Mouse (Mus musculus) forebrain, embryonic 12.5 days (tissue): ENCODE data around the gene Myrf. TPM values are rescaled to one million over a fixed set of nuclear protein-coding genes. Genes with fewer than 3 reads are reported as not detected.

Experiments used
- ATAC-seq: fragments of 200-750 bp; cut with Nextera tagmentation; 2 replicates; pipeline ENCODE4 v1.8.0; 2017; ENCODE audit warnings: moderate TSS enrichment; ENCODE audit not compliant: low FRiP score
- H3K27ac ChIP-seq: fragments of 300-500 bp; sonication (generic); 2 replicates; pipeline ENCODE4 v1.5.1; 2016; ENCODE audit warnings: mild to moderate bottlenecking
- H3K27me3 ChIP-seq: fragments of 300-500 bp; sonication (generic); 2 replicates; pipeline ENCODE4 v1.6.1; 2016; ENCODE audit warnings: mild to moderate bottlenecking
- H3K36me3 ChIP-seq: fragments of 300-500 bp; sonication (generic); replicated peaks from 2 replicates; pipeline ENCODE4 v1.6.1; 2016; ENCODE audit warnings: mild to moderate bottlenecking
- H3K4me1 ChIP-seq: fragments of 300-500 bp; sonication (generic); 2 replicates; pipeline ENCODE4 v1.6.1; 2016
- H3K4me2 ChIP-seq: fragments of 300-500 bp; sonication (generic); 2 replicates; pipeline ENCODE4 v1.6.1; 2016; ENCODE audit warnings: mild to moderate bottlenecking, moderate library complexity
- H3K4me3 ChIP-seq: fragments of 300-500 bp; sonication (generic); replicated peaks from 2 replicates; pipeline ENCODE4 v1.5.1; 2016; ENCODE audit warnings: mild to moderate bottlenecking
- H3K9ac ChIP-seq: fragments of 300-500 bp; sonication (generic); 2 replicates; pipeline ENCODE4 v1.6.1; 2016; ENCODE audit warnings: mild to moderate bottlenecking
- H3K9me3 ChIP-seq: fragments of 300-500 bp; sonication (generic); 2 replicates; pipeline ENCODE4 v1.6.1; 2016
- WGBS: fragments of 180-500 bp; shearing (Covaris S2); methylation state at CpG from one replicate; pipeline ENCODE4 v1.1.7; 2016; 5-methylcytosine and 5-hydroxymethylcytosine counted together
- polyA plus RNA-seq: library from polyadenylated mRNA; unstranded; fragments of >200 nt; fragmentation: Nextera tagmentation; extraction: Ambion mirVana; gene quantifications from 2 replicates; pipeline ENCODE4 v1.2.1, GENCODE M21; 2016

The Myrf gene
- polyA plus RNA-seq, 1 experiment from 2014 or later, result 0.72 TPM

DNA sequence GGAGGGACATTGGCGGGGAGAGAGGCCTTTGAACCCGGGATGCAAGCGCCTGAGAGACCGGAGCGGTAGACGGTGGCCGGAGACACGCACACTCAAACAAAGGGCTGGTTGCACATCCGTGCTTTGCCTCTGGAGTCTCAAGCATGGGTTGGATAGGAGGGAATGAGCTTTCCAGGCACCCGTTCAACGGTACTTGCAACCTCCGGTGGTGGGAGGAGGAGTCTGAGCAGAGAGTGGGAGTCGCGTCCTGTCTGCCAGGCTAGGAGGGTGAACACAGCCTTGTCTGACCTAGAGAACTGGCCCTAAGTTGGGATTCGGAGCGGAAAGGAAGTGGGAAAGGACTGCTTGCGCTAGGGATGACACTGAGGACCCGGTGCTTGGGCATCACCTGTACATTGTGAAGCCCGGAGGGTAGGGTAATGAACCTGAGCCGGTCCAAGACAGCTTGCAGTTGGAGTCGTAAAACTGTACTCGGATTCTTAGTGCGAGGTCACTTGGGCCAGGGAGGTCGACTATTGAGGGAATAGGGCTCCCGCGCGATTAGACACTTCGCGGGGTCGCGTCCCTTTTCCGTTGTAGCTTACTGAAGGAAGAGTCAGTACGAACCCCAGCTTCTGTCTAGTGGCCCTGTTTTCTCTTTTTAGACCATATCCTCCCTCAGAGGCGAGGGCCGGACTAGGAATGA, 57.1 kb downstream of the Myrf start:
- peak; percentile 81 for ATAC-seq
- H3K27ac ChIP-seq, result peak overlapping the region; percentile 95
- H3K27me3 ChIP-seq, result no peaks in the 10 kb centered on the region
- H3K4me2 ChIP-seq, result peak overlapping the region; percentile 76
- H3K4me3 ChIP-seq, result peak overlapping the region; percentile 91
- peak overlapping the region; percentile 97 for H3K9ac ChIP-seq
- H3K9me3 ChIP-seq, result no peaks in the 10 kb centered on the region
- peaks cover 36% of the 10 kb centered on the region for H3K4me1 ChIP-seq
- peaks cover 36% of the 10 kb centered on the region for H3K36me3 ChIP-seq
- 1% methylated on average over 35 of the region's 35 CpGs for WGBS

GRCm38 (mm10) chr19:10182670-10183298, 57.8 kb downstream of the Myrf start, which contains the start of gene Fads1:
Fads1 (plus strand) TSS chr19:10182888.
- WGBS, result under 1% methylated on average over 59 of the region's 70 CpGs
- peak within 1 kb of the TSS; percentile 97 for H3K9ac ChIP-seq
- no peaks in the 10 kb centered on the region for H3K27me3 ChIP-seq
- no peaks in the 10 kb centered on the region for H3K9me3 ChIP-seq
- ATAC-seq, result peak; percentile 98
- H3K4me1 ChIP-seq, result peaks cover 31% of the 10 kb centered on the region
- H3K36me3 ChIP-seq, result peaks cover 29% of the 10 kb centered on the region
- peak within 1 kb of the TSS; percentile 91 for H3K4me3 ChIP-seq
- H3K27ac ChIP-seq, result peak within 1 kb of the TSS; percentile 95
- H3K4me2 ChIP-seq, result peak within 1 kb of the TSS; percentile 76

DNA sequence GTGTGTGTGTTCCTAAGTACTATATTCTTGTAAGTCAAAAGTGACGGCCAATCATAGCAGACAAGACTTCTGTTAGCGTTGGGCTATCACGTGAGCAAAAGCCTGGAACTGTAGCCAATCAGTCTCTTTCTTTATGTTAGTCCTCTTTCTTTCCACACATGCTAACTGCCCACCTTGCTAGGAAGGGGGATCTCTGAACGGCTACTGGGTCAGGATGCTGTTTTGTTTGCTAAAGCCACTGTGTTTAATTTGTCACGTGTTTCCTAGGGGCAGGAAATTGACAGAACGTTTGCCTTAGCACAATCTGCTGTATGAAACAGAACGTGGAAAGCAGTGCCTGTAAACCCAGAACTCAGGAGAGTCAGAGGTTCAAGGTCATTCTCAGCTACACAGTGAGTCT, 58.4 kb downstream of the Myrf start:
- ATAC-seq, result no peak
- 37% methylated on average over 7 of the region's 7 CpGs for WGBS
- H3K4me3 ChIP-seq, result peak overlapping the region; percentile 91
- peak overlapping the region; percentile 76 for H3K4me2 ChIP-seq
- H3K4me1 ChIP-seq, result peaks cover 31% of the 10 kb centered on the region
- peaks cover 23% of the 10 kb centered on the region for H3K36me3 ChIP-seq
- no peaks in the 10 kb centered on the region for H3K27me3 ChIP-seq
- H3K9ac ChIP-seq, result peak overlapping the region; percentile 44
- no peaks in the 10 kb centered on the region for H3K9me3 ChIP-seq
- H3K27ac ChIP-seq, result peak overlapping the region; percentile 63

DNA sequence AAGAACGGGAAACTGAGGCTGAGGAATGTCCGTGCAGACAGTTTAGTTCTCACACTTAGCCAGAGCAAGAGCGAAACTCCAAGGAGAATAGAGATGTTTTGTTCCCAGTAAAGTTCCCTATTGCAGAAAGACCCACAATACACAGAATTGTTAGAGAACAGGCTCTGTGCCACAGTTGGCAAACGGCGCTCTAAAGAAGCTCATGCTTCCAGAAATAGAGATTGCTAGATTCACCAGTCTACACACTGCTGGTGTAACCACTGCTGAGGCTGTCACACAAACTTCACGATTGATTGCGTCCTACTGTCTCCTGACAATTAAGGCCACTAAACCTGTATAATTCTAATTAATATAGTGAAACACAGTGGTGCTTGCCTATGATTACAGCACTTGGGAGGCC, 59.3 kb downstream of the Myrf start:
- no peaks in the 10 kb centered on the region for H3K27me3 ChIP-seq
- H3K4me1 ChIP-seq, result peaks cover 30% of the 10 kb centered on the region
- ATAC-seq, result no peak
- no peak overlapping the region for H3K27ac ChIP-seq
- H3K9ac ChIP-seq, result no peak overlapping the region
- H3K4me3 ChIP-seq, result no peak overlapping the region
- H3K9me3 ChIP-seq, result no peaks in the 10 kb centered on the region
- H3K36me3 ChIP-seq, result peaks cover 14% of the 10 kb centered on the region
- H3K4me2 ChIP-seq, result no peak overlapping the region
- WGBS, result 92% methylated on average over 7 of the region's 7 CpGs

GRCm38 (mm10) chr19:10176941-10177372, 63.6 kb downstream of the Myrf start:
- H3K27ac ChIP-seq, result no peak overlapping the region
- H3K9me3 ChIP-seq, result no peaks in the 10 kb centered on the region
- no peaks in the 10 kb centered on the region for H3K36me3 ChIP-seq
- ATAC-seq, result no peak
- H3K4me2 ChIP-seq, result no peak overlapping the region
- no peak overlapping the region for H3K4me3 ChIP-seq
- no peaks in the 10 kb centered on the region for H3K27me3 ChIP-seq
- WGBS, result 75% methylated on average over 7 of the region's 7 CpGs
- H3K9ac ChIP-seq, result no peak overlapping the region
- 0 out of 2 replicates have a peak, but pooled peaks cover 1% of the 10 kb centered on the region for H3K4me1 ChIP-seq

DNA sequence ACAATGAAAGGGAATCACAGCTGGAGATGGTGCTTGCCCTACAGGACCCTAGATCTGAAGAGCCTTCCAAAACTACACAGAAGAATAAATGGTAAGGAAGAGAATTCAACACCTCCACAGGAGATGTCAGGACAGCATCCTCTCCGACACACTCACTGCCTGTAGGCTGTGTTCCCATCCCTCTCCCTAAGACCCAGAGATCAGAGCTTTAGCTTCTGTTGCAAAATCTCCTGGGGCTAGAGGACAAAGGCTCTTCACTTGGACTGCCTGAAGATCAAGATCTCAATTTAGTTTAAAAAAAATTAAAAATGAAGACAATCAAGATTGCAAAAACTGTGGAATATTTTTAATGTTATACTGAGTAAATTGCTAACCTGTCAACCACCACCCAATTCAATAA, 64.1 kb downstream of the Myrf start:
- WGBS, result 68% methylated on average over 1 of the region's 1 CpGs
- Histone ChIP-seq H3K4me2 (no peak overlapping the region), H3K4me1 (no peaks in the 10 kb centered on the region), H3K27ac (no peak overlapping the region), H3K9me3 (no peaks in the 10 kb centered on the region), H3K9ac (no peak overlapping the region), H3K36me3 (no peaks in the 10 kb centered on the region), H3K4me3 (no peak overlapping the region), H3K27me3 (no peaks in the 10 kb centered on the region)
- ATAC-seq, result no peak

- WGBS, result 67% methylated on average over 4 of the region's 4 CpGs
- Histone ChIP-seq H3K9ac (no peak overlapping the region), H3K4me1 (no peaks in the 10 kb centered on the region), H3K36me3 (no peaks in the 10 kb centered on the region), H3K27me3 (no peaks in the 10 kb centered on the region), H3K4me2 (no peak overlapping the region), H3K27ac (no peak overlapping the region), H3K4me3 (no peak overlapping the region), H3K9me3 (no peaks in the 10 kb centered on the region)
- ATAC-seq, result no peak
These were observed 65.6 kb downstream of the Myrf start for GRCm38 (mm10) chr19:10174956-10175355.

- Histone ChIP-seq H3K4me3 (no peak overlapping the region), H3K4me2 (no peak overlapping the region), H3K27me3 (no peaks in the 10 kb centered on the region), H3K9ac (no peak overlapping the region), H3K27ac (no peak overlapping the region), H3K4me1 (no peaks in the 10 kb centered on the region), H3K9me3 (no peaks in the 10 kb centered on the region), H3K36me3 (no peaks in the 10 kb centered on the region)
- WGBS, result 90% methylated on average over 7 of the region's 7 CpGs
- no peak for ATAC-seq
These were observed 66.6 kb downstream of the Myrf start for GRCm38 (mm10) chr19:10173844-10174539.

- no peak overlapping the region for H3K4me2 ChIP-seq
- WGBS, result 90% methylated on average over 5 of the region's 5 CpGs
- ATAC-seq, result no peak
- H3K4me3 ChIP-seq, result no peak overlapping the region
- H3K9ac ChIP-seq, result no peak overlapping the region
- H3K36me3 ChIP-seq, result no peaks in the 10 kb centered on the region
- no peaks in the 10 kb centered on the region for H3K4me1 ChIP-seq
- no peak overlapping the region for H3K27ac ChIP-seq
- H3K27me3 ChIP-seq, result no peaks in the 10 kb centered on the region
- H3K9me3 ChIP-seq, result no peaks in the 10 kb centered on the region
These were observed 67.3 kb downstream of the Myrf start for GRCm38 (mm10) chr19:10173116-10173718.

DNA sequence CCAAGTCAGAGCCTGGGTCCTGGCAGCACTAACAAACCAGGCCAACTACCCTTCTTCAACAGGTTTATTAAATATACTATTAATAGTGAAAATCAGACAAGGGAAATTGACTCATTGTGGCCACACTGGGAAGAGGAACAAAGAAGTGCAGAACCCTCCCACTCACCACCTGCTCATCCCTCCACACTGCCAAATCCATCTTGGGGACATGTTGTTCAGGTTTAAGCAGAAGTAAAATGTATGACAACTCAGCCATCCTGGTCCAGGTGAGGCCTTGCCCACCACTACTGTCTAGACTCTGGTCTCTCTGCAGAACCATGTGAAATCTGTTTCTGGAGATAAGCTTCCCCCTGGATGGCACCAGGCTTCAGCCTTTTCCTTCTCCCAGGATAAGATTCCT, 68.7 kb downstream of the Myrf start:
- no peak overlapping the region for H3K27ac ChIP-seq
- no peaks in the 10 kb centered on the region for H3K4me1 ChIP-seq
- H3K9ac ChIP-seq, result no peak overlapping the region
- no peaks in the 10 kb centered on the region for H3K27me3 ChIP-seq
- no peaks in the 10 kb centered on the region for H3K36me3 ChIP-seq
- H3K4me3 ChIP-seq, result no peak overlapping the region
- no peak overlapping the region for H3K4me2 ChIP-seq
- no peak for ATAC-seq
- H3K9me3 ChIP-seq, result no peaks in the 10 kb centered on the region

DNA sequence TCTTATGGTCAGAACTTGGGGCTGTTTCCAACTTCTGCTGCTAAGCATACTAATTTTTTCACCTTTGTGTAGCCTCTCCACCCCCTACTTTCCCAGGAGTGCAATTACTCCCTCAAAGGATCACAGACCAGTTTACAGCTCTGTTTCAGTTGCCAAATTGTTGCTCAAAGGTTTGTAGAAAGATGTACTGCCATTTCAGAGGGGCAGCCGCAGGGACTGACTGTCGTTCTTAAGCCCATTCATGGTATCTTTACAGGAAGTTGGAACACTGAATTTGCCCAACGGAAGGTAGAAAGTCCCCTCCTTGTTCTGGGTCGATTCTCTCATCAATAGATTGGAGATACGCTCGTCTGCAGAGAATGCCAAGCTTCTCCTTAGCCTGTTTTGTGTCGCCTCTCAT, 69.2 kb downstream of the Myrf start:
- Histone ChIP-seq H3K27me3 (no peaks in the 10 kb centered on the region), H3K9me3 (no peaks in the 10 kb centered on the region), H3K4me2 (no peak overlapping the region), H3K4me3 (no peak overlapping the region), H3K36me3 (no peaks in the 10 kb centered on the region), H3K9ac (no peak overlapping the region), H3K4me1 (no peaks in the 10 kb centered on the region), H3K27ac (no peak overlapping the region)
- no peak for ATAC-seq
- 87% methylated on average over 7 of the region's 7 CpGs for WGBS

DNA sequence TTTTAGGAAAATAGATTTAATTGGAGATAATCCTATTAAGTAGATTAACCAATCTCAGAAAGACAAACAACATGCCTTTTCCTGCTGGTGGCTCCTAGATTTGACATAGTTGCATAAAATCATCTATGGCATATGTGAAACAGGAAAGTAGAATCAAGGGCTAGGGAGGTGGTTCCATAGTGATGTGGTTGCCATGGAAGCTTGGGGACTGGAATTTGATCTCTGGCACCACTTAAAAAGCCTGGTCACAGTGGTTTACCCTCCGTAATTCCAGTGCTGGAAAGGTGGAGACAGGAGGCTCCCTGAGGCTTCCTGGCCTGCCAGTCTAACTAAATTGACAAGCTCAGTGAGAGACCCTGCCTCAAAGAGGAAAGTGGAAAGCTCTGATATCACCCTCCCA, 70.1 kb downstream of the Myrf start:
- H3K4me3 ChIP-seq, result no peak overlapping the region
- WGBS, result 23% methylated on average over 1 of the region's 1 CpGs

More for the DNA sequence above, 70.1 kb downstream of the Myrf start:
- H3K27me3 ChIP-seq, result no peaks in the 10 kb centered on the region
- no peaks in the 10 kb centered on the region for H3K4me1 ChIP-seq
- H3K36me3 ChIP-seq, result no peaks in the 10 kb centered on the region
- H3K27ac ChIP-seq, result no peak overlapping the region
- H3K4me2 ChIP-seq, result no peak overlapping the region
- H3K9ac ChIP-seq, result no peak overlapping the region
- H3K9me3 ChIP-seq, result no peaks in the 10 kb centered on the region
- ATAC-seq, result no peak
